12 mouse cellular contexts compared by ENCODE assay signal in the genomic region with DNA sequence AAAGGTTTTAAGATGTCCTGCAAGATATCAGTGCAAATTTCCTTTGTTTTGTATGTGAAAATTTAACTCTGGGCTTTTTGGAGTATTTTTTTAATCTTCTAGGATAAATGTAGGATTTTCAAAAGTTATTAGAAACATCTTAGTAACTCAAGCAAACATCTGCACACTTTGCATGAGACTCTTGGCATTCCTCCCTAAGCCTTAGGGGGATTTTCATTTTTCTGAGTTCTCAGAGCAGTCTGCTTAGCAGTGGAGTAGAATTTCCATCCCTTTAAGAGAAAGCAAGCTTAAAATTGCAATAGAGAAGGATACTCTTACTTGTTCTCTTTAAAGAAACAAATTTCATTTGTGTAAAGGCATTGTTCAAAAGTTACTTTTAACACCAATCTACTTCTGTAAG. TPM values are rescaled to one million over a fixed set of nuclear protein-coding genes. Genes with fewer than 3 reads are reported as not detected.
DNase-seq lines count a peak whose midpoint lies in the region; ATAC-seq and TF ChIP-seq lines count a peak whose summit lies in the region.
"Had no signal": no experiment of that assay in that cellular context is flagged by ENCODE, and none has a peak within 500 bp of the region (broad histone marks: within the 10 kb centered on the region; RNA-seq: fewer than 3 reads in every experiment).

No protein-coding gene starts in this region.

- no peak overlapping the region for H3K9ac ChIP-seq in heart, embryonic 11.5 days (ENCODE audit: low read depth, low read length)
- peak overlapping the region; percentile 40; the same call in 1 of the 2 replicates for H3K9ac ChIP-seq in limb, embryonic 13.5 days
- peak overlapping the region; percentile 38 for H3K9ac ChIP-seq in embryonic facial prominence, embryonic 14.5 days (ENCODE audit: low read depth, low read length)
- no peak overlapping the region for H3K9ac ChIP-seq in stomach, embryonic 16.5 days (ENCODE audit: low read length)
- no peak overlapping the region for H3K9ac ChIP-seq in midbrain, postnatal 0 days (replicated peaks; ENCODE audit: low read length, poor library complexity, severe bottlenecking)

- H3K4me2 ChIP-seq in heart, embryonic 11.5 days = 0 out of 2 replicates have a peak overlapping the region, but pooled peaks have one; percentile 16
- peak overlapping the region; percentile 48 for H3K4me2 ChIP-seq in limb, embryonic 13.5 days (replicated peaks)
- peak overlapping the region; percentile 54 for H3K4me2 ChIP-seq in embryonic facial prominence, embryonic 14.5 days (ENCODE audit: low read depth, low read length)
- peak overlapping the region; percentile 38 for H3K4me2 ChIP-seq in stomach, embryonic 16.5 days (ENCODE audit: low read depth, low read length)
- H3K4me2 ChIP-seq in midbrain, postnatal 0 days (ENCODE audit: low read depth, low read length, poor library complexity, severe bottlenecking) = no peak overlapping the region
- H3K4me2 ChIP-seq: midbrain, embryonic 11.5 days had no signal

- no peak for DNase-seq in heart, adult 18-20 months
- no peak for DNase-seq in limb, embryonic 10.5 days (ENCODE audit: low spot score)
- peak; percentile 91 for DNase-seq in embryonic facial prominence, embryonic 14.5 days (ENCODE audit: low spot score)
- DNase-seq in adrenal gland, adult 8-10 months = no peak
- no peak for DNase-seq in midbrain, postnatal 0 days (ENCODE audit: low spot score)
- DNase-seq: cerebellum, postnatal 14 days had no signal

- no peaks in the 10 kb centered on the region for H3K36me3 ChIP-seq in heart, embryonic 11.5 days (ENCODE audit: control insufficient read depth, insufficient read depth, low read length)
- 0 out of 2 replicates have a peak, but pooled peaks cover 4% of the 10 kb centered on the region for H3K36me3 ChIP-seq in limb, embryonic 13.5 days
- no peaks in the 10 kb centered on the region for H3K36me3 ChIP-seq in limb, embryonic 10.5 days
- H3K36me3 ChIP-seq in embryonic facial prominence, embryonic 14.5 days (ENCODE audit: control insufficient read depth, insufficient read depth, low read length) = peaks cover 18% of the 10 kb centered on the region
- no peaks in the 10 kb centered on the region for H3K36me3 ChIP-seq in stomach, embryonic 16.5 days (ENCODE audit: control insufficient read depth, insufficient read depth, low read length)
- H3K36me3 ChIP-seq in midbrain, postnatal 0 days (ENCODE audit: insufficient read depth, low read length) = no peaks in the 10 kb centered on the region

- H3K27ac ChIP-seq in heart, embryonic 11.5 days (ENCODE audit: low read depth, low read length) = no peak overlapping the region
- no peak overlapping the region for H3K27ac ChIP-seq in limb, embryonic 13.5 days
- no peak overlapping the region for H3K27ac ChIP-seq in limb, embryonic 10.5 days
- H3K27ac ChIP-seq in embryonic facial prominence, embryonic 14.5 days (replicated peaks; ENCODE audit: low read depth, low read length) = peak overlapping the region; percentile 69
- H3K27ac ChIP-seq in stomach, embryonic 16.5 days (ENCODE audit: low read length) = no peak overlapping the region
- no peak overlapping the region for H3K27ac ChIP-seq in midbrain, postnatal 0 days (ENCODE audit: low read depth, low read length)
- H3K27ac ChIP-seq: left cerebral cortex, adult 2 months had no signal

- H3K27me3 ChIP-seq in heart, embryonic 11.5 days (ENCODE audit: control insufficient read depth, insufficient read depth, low read length) = no peaks in the 10 kb centered on the region
- peaks cover 4% of the 10 kb centered on the region; the same call in 1 of the 2 replicates for H3K27me3 ChIP-seq in limb, embryonic 13.5 days
- H3K27me3 ChIP-seq in limb, embryonic 10.5 days (ENCODE audit: low read depth, poor library complexity, severe bottlenecking) = no peaks in the 10 kb centered on the region
- H3K27me3 ChIP-seq in embryonic facial prominence, embryonic 14.5 days (replicated peaks; ENCODE audit: control insufficient read depth, insufficient read depth, low read length) = no peaks in the 10 kb centered on the region
- 0 out of 2 replicates have a peak, but pooled peaks cover 2% of the 10 kb centered on the region for H3K27me3 ChIP-seq in stomach, embryonic 16.5 days (ENCODE audit: control insufficient read depth, insufficient read depth, low read length)
- H3K27me3 ChIP-seq in midbrain, postnatal 0 days (ENCODE audit: insufficient read depth, low read length) = no peaks in the 10 kb centered on the region

- ATAC-seq in heart, embryonic 11.5 days (replicated peaks; ENCODE audit: insufficient number of reproducible peaks, low FRiP score, low TSS enrichment) = no peak
- no peak for ATAC-seq in limb, embryonic 13.5 days (ENCODE audit: low FRiP score, low read depth)
- 0 out of 2 replicates have a peak, but pooled peaks have one; percentile 30 for ATAC-seq in embryonic facial prominence, embryonic 14.5 days (ENCODE audit: low read depth)
- ATAC-seq in stomach, embryonic 16.5 days (ENCODE audit: insufficient read depth, low FRiP score) = no peak
- no peak for ATAC-seq in midbrain, postnatal 0 days (ENCODE audit: low FRiP score)
- ATAC-seq: forebrain, embryonic 16.5 days had no signal

- H3K9me3 ChIP-seq in heart, embryonic 11.5 days (replicated peaks; ENCODE audit: control insufficient read depth, low read length) = no peaks in the 10 kb centered on the region
- no peaks in the 10 kb centered on the region for H3K9me3 ChIP-seq in limb, embryonic 13.5 days
- no peaks in the 10 kb centered on the region for H3K9me3 ChIP-seq in limb, embryonic 10.5 days (replicated peaks)
- H3K9me3 ChIP-seq in embryonic facial prominence, embryonic 14.5 days (ENCODE audit: control insufficient read depth, low read length) = no peaks in the 10 kb centered on the region
- H3K9me3 ChIP-seq in stomach, embryonic 16.5 days (replicated peaks; ENCODE audit: control insufficient read depth, low read length) = no peaks in the 10 kb centered on the region
- H3K9me3 ChIP-seq in midbrain, postnatal 0 days (ENCODE audit: low read length) = no peaks in the 10 kb centered on the region

- TF ChIP-seq CTCF in midbrain, postnatal 0 days (IDR thresholded peaks at IDR 0.05) = no peak

- H3K4me3 ChIP-seq in heart, embryonic 11.5 days (ENCODE audit: low read depth, low read length) = 0 out of 2 replicates have a peak overlapping the region, but pooled peaks have one; percentile 4
- peak overlapping the region; percentile 28 for H3K4me3 ChIP-seq in limb, embryonic 13.5 days
- H3K4me3 ChIP-seq in limb, embryonic 10.5 days = no peak overlapping the region
- peak overlapping the region; percentile 43 for H3K4me3 ChIP-seq in embryonic facial prominence, embryonic 14.5 days (ENCODE audit: low read depth, low read length)
- H3K4me3 ChIP-seq in stomach, embryonic 16.5 days (replicated peaks; ENCODE audit: low read length) = peak overlapping the region; percentile 22; the same call in 1 of the 2 replicates
- no peak overlapping the region for H3K4me3 ChIP-seq in midbrain, postnatal 0 days (ENCODE audit: low read depth, low read length)
- H3K4me3 ChIP-seq: left cerebral cortex, adult 2 months had no signal

- no peaks in the 10 kb centered on the region for H3K4me1 ChIP-seq in heart, embryonic 11.5 days (ENCODE audit: control insufficient read depth, insufficient read depth, low read length)
- H3K4me1 ChIP-seq in limb, embryonic 13.5 days = peaks cover 23% of the 10 kb centered on the region
- H3K4me1 ChIP-seq in limb, embryonic 10.5 days = peaks cover 19% of the 10 kb centered on the region
- peaks cover 36% of the 10 kb centered on the region for H3K4me1 ChIP-seq in embryonic facial prominence, embryonic 14.5 days (ENCODE audit: control insufficient read depth, insufficient read depth, low read length)
- peaks cover 8% of the 10 kb centered on the region for H3K4me1 ChIP-seq in stomach, embryonic 16.5 days (ENCODE audit: control insufficient read depth, insufficient read depth, low read length)
- H3K4me1 ChIP-seq in midbrain, postnatal 0 days (ENCODE audit: insufficient read depth, low read length) = no peaks in the 10 kb centered on the region

RNA-seq across cellular contexts. Expression of a gene that starts 0.7 kb away (rescaled TPM):
- polyA plus RNA-seq in heart, embryonic 11.5 days (2014; fragmentation: Nextera tagmentation; extraction: Ambion mirVana) = 129 and 141 TPM in 2 replicates
- 10 to 100 TPM; 12.8 to 13.5 TPM for total RNA-seq in heart, adult 18-20 months (2021)
- 202 and 208 TPM in 2 replicates for polyA plus RNA-seq in limb, embryonic 13.5 days (2015; fragmentation: Nextera tagmentation; extraction: Ambion mirVana)
- 6.7 and 7.7 TPM in 2 replicates for polyA plus RNA-seq in limb, embryonic 10.5 days (2016; fragmentation: Nextera tagmentation; extraction: Ambion mirVana)
- 841 and 870 TPM in 2 replicates for polyA plus RNA-seq in embryonic facial prominence, embryonic 14.5 days (2014; fragmentation: Nextera tagmentation; extraction: Ambion mirVana)
- polyA plus RNA-seq in stomach, embryonic 16.5 days (2015; fragmentation: Nextera tagmentation; extraction: Ambion mirVana) = 113 and 126 TPM in 2 replicates
- 10 to 100 TPM; 32.5 to 65.1 (median 45.4) TPM for total RNA-seq in adrenal gland, adult 8-10 months (2022)
- total RNA-seq in midbrain, postnatal 0 days (2014; rRNA removed) = 17.0 and 20.3 TPM in 2 replicates
- 10.9 and 12.0 TPM in 2 replicates for polyA plus RNA-seq in midbrain, postnatal 0 days (2015; fragmentation: Nextera tagmentation; extraction: Ambion mirVana)

Comparison
In these comparisons a context has a peak if more than half of its experiments do, and no peak if none do; other contexts are left out.
1. H3K4me3 ChIP-seq: peak in heart, embryonic 11.5 days (single experiment), limb, embryonic 13.5 days (single experiment), embryonic facial prominence, embryonic 14.5 days (single experiment) and stomach, embryonic 16.5 days (single experiment); none in limb, embryonic 10.5 days (single experiment) and midbrain, postnatal 0 days (single experiment).
2. H3K9ac ChIP-seq: peak in limb, embryonic 13.5 days (single experiment) and embryonic facial prominence, embryonic 14.5 days (single experiment); none in heart, embryonic 11.5 days (single experiment), stomach, embryonic 16.5 days (single experiment) and midbrain, postnatal 0 days (single experiment).